Mouse (Mus musculus) neural tube, embryonic 11.5 days (tissue): ENCODE measurements around the gene Igdcc3. TPM values are rescaled to one million over a fixed set of nuclear protein-coding genes. Genes with fewer than 3 reads are reported as not detected.

ENCODE experiments used
- ATAC-seq: fragments of 200-750 bp; cut with Nextera tagmentation; 2 replicates; pipeline ENCODE4 v1.8.0; 2017; ENCODE audit warnings: moderate number of reproducible peaks, mild to moderate bottlenecking, moderate TSS enrichment, moderate library complexity; ENCODE audit not compliant: insufficient read depth, low FRiP score, low TSS enrichment
- DNase-seq: peaks from one replicate; pipeline ENCODE4 v3.0.0-alpha.2; 2015; ENCODE audit warnings: low spot score
- H3K27ac ChIP-seq: fragments of 300-500 bp; sonication (generic); 2 replicates; pipeline ENCODE4 v1.5.1; 2014; ENCODE audit warnings: low read depth, mild to moderate bottlenecking, low read length
- H3K27me3 ChIP-seq: fragments of 300-500 bp; sonication (generic); 2 replicates; pipeline ENCODE4 v1.6.1; 2014; ENCODE audit warnings: mild to moderate bottlenecking, low read length, mixed read lengths; ENCODE audit not compliant: control insufficient read depth, insufficient read depth
- H3K36me3 ChIP-seq: fragments of 300-500 bp; sonication (generic); 2 replicates; pipeline ENCODE4 v1.6.1; 2014; ENCODE audit warnings: mild to moderate bottlenecking, low read length, moderate library complexity, mixed read lengths; ENCODE audit not compliant: control insufficient read depth, insufficient read depth
- H3K4me1 ChIP-seq: fragments of 300-500 bp; sonication (generic); 2 replicates; pipeline ENCODE4 v1.6.1; 2014; ENCODE audit warnings: low read length, mixed read lengths; ENCODE audit not compliant: control insufficient read depth, insufficient read depth
- H3K4me2 ChIP-seq: fragments of 300-500 bp; sonication (generic); 2 replicates; pipeline ENCODE4 v1.6.1; 2014; ENCODE audit warnings: low read depth, mild to moderate bottlenecking, moderate library complexity
- H3K4me3 ChIP-seq: fragments of 300-500 bp; sonication (generic); 2 replicates; pipeline ENCODE4 v1.5.1; 2014; ENCODE audit warnings: low read depth, low read length
- H3K9ac ChIP-seq: fragments of 300-500 bp; sonication (generic); 2 replicates; pipeline ENCODE4 v1.6.1; 2014; ENCODE audit warnings: mild to moderate bottlenecking, low read length
- H3K9me3 ChIP-seq: fragments of 300-500 bp; sonication (generic); 2 replicates; pipeline ENCODE4 v1.6.1; 2016; ENCODE audit warnings: low read length; ENCODE audit not compliant: control insufficient read depth
- WGBS: fragments of 180-500 bp; shearing (Covaris S2); extraction: QIAGEN DNeasy Blood & Tissue Kit; methylation state at CpG from one replicate; pipeline ENCODE4 v1.1.7; 2014; 5-methylcytosine and 5-hydroxymethylcytosine counted together
- polyA plus RNA-seq: library from polyadenylated mRNA; unstranded; fragments of >200 nt; fragmentation: Nextera tagmentation; extraction: Ambion mirVana; gene quantifications from 2 replicates; pipeline ENCODE4 v1.2.1, GENCODE M21; 2014

Gene Igdcc3
- polyA plus RNA-seq, 1 experiment from 2014 or later = 71.9 TPM

GRCm38 (mm10) chr9:65175939-65176871 is 35.2 kb downstream of the Igdcc3 start:
- peaks cover 70% of the 10 kb centered on the region for H3K4me1 ChIP-seq
- DNase-seq = peak; percentile 79
- WGBS = 16% methylated on average over 9 of the region's 9 CpGs
- H3K4me3 ChIP-seq = 0 out of 2 replicates have a peak overlapping the region, but pooled peaks have one; percentile 1
- peak; percentile 65 for ATAC-seq
- H3K27me3 ChIP-seq = no peaks in the 10 kb centered on the region
- peak overlapping the region; percentile 7; the same call in 1 of the 2 replicates for H3K4me2 ChIP-seq
- peak overlapping the region; percentile 41 for H3K9ac ChIP-seq
- H3K36me3 ChIP-seq = peaks cover 3% of the 10 kb centered on the region
- peak overlapping the region; percentile 98 for H3K27ac ChIP-seq
- H3K9me3 ChIP-seq = no peaks in the 10 kb centered on the region

GRCm38 (mm10) chr9:65177497-65177896 is 36.5 kb downstream of the Igdcc3 start:
- no peak for ATAC-seq
- Histone ChIP-seq H3K27me3 (no peaks in the 10 kb centered on the region), H3K4me1 (peaks cover 76% of the 10 kb centered on the region), H3K27ac (peak overlapping the region; percentile 98), H3K4me2 (no peak overlapping the region), H3K4me3 (no peak overlapping the region), H3K9ac (peak overlapping the region; percentile 52; the same call in 1 of the 2 replicates), H3K9me3 (no peaks in the 10 kb centered on the region), H3K36me3 (peaks cover 9% of the 10 kb centered on the region)
- WGBS = 62% methylated on average over 3 of the region's 3 CpGs
- DNase-seq = no peak

DNA sequence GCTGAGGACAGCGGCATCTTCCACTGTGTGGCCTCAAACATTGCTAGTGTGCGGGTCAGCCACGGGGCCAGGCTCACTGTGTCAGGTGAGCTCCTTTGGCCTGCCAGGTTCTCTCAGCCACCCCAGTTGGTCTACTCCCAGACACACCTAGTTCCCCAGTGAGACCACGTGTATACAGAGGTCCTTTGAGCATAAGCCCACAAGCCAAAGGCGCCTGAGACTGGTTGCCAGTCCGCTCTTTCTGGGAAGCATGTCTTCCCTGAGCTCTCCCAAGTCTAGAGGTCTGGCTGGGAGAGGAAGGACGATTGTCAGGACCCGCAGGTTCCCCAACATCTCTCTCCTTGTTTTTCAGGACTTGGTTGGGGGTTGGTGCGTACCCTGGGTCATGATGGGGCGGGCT is 36.9 kb downstream of the Igdcc3 start:
- WGBS = 43% methylated on average over 10 of the region's 10 CpGs
- no peak for ATAC-seq
- Histone ChIP-seq H3K4me3 (no peak overlapping the region), H3K9me3 (no peaks in the 10 kb centered on the region), H3K9ac (peak overlapping the region; percentile 52), H3K27me3 (no peaks in the 10 kb centered on the region), H3K4me2 (peak overlapping the region; percentile 20; the same call in 1 of the 2 replicates), H3K4me1 (peaks cover 75% of the 10 kb centered on the region), H3K27ac (peak overlapping the region; percentile 98), H3K36me3 (peaks cover 9% of the 10 kb centered on the region)
- no peak for DNase-seq

DNA sequence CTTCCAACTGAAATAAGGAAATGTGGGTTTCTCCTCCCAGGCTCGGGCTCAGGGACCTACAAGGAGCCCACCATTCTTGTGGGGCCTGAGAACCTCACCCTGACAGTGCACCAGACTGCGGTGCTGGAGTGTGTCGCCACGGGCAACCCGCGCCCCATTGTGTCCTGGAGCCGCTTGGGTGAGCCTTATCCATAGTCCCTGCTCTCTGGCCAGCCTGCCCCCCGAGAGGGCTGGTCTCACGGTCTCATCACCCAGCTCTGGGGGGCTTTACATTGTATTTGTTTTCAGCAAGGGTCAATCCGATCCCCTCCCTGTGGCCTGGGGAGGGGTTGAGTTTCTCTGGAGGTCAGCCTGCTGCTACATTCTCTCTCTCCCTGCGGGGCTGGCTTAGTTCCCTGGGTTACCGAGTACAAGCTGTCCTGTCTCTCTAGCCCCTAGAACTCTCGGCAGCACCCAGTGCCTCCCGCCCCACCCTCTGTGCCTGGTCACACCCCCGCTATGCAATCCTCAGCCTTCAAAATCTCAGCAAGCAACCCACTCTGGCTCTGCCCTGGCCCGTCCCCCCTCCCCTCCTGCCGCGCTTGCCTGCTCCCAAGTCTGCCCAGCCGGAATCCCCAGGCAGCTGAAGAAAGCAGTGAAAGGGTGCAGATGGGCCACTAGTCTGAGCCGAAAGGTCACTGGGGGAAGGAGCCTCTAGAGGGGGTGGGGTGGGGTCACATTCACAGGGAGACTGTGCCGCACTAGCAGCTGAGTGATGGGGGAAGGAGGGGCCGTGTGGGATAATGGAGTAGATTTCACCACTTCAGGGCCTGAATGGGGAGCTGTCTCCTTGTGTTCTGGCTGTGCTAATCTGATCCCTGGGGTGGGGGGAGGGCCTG is 37.6 kb downstream of the Igdcc3 start:
- ATAC-seq (peak; percentile 64), DNase-seq (peak; percentile 84)
- peaks cover 9% of the 10 kb centered on the region for H3K36me3 ChIP-seq
- H3K9me3 ChIP-seq = no peaks in the 10 kb centered on the region
- H3K27me3 ChIP-seq = no peaks in the 10 kb centered on the region
- H3K27ac ChIP-seq = peak overlapping the region; percentile 98
- H3K4me1 ChIP-seq = peaks cover 74% of the 10 kb centered on the region
- under 1% methylated on average over 22 of the region's 22 CpGs for WGBS
- peak overlapping the region; percentile 6; the same call in 1 of the 2 replicates for H3K4me3 ChIP-seq
- H3K9ac ChIP-seq = peak overlapping the region; percentile 52
- H3K4me2 ChIP-seq = peak overlapping the region; percentile 20

- Histone ChIP-seq H3K4me3 (no peak overlapping the region), H3K4me2 (peak overlapping the region; percentile 9; the same call in 1 of the 2 replicates), H3K36me3 (peaks cover 17% of the 10 kb centered on the region), H3K9ac (peak overlapping the region; percentile 32), H3K4me1 (peaks cover 72% of the 10 kb centered on the region), H3K27me3 (no peaks in the 10 kb centered on the region), H3K27ac (peak overlapping the region; percentile 98), H3K9me3 (no peaks in the 10 kb centered on the region)
- DNase-seq = no peak
- 25% methylated on average over 17 of the region's 17 CpGs for WGBS
- ATAC-seq = no peak
Measured at GRCm38 (mm10) chr9:65179817-65180624, 39.0 kb downstream of the Igdcc3 start.

GRCm38 (mm10) chr9:65188599-65188998 is 47.6 kb downstream of the Igdcc3 start:
- no peak overlapping the region for H3K4me2 ChIP-seq
- H3K27me3 ChIP-seq = no peaks in the 10 kb centered on the region
- H3K9me3 ChIP-seq = no peaks in the 10 kb centered on the region
- 6% methylated on average over 3 of the region's 3 CpGs for WGBS
- no peak overlapping the region for H3K27ac ChIP-seq
- no peak overlapping the region for H3K9ac ChIP-seq
- no peak overlapping the region for H3K4me3 ChIP-seq
- peaks cover 9% of the 10 kb centered on the region for H3K36me3 ChIP-seq
- H3K4me1 ChIP-seq = peaks cover 25% of the 10 kb centered on the region
- DNase-seq = peak; percentile 90
- ATAC-seq = peak; percentile 29; the same call in 1 of the 2 replicates

DNA sequence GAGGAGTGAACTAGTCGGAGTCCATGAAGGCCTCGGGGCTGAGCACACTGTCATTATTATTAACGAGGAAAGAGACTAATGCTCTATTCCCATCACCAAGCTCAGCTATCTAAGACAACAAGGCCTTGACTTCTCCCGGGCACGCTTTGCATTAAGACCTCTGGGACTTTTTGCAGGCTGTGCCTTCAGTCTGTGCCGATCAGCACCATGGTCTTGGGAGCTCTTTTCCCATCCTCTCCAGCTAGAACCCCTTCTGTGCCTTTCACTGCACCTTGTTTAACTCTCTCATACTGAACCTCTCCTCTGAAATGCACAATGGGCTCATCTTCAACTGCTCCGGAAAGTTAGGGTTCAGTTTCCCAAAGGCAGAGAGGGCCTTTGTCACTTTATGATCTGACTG is 49.3 kb downstream of the Igdcc3 start:
- H3K4me3 ChIP-seq = no peak overlapping the region
- 0 out of 2 replicates have a peak, but pooled peaks cover 2% of the 10 kb centered on the region for H3K36me3 ChIP-seq
- H3K27ac ChIP-seq = 0 out of 2 replicates have a peak overlapping the region, but pooled peaks have one; percentile 63
- DNase-seq (peak; percentile 10), ATAC-seq (no peak)
- no peaks in the 10 kb centered on the region for H3K9me3 ChIP-seq
- no peak overlapping the region for H3K4me2 ChIP-seq
- H3K9ac ChIP-seq = no peak overlapping the region
- 54% methylated on average over 7 of the region's 7 CpGs for WGBS
- peaks cover 31% of the 10 kb centered on the region for H3K4me1 ChIP-seq
- H3K27me3 ChIP-seq = no peaks in the 10 kb centered on the region

GRCm38 (mm10) chr9:65191389-65191754 is 50.4 kb downstream of the Igdcc3 start:
- H3K4me3 ChIP-seq = no peak overlapping the region
- 0 out of 2 replicates have a peak overlapping the region, but pooled peaks have one; percentile 1 for H3K9ac ChIP-seq
- ATAC-seq (no peak), DNase-seq (peak; percentile 43)
- WGBS = 16% methylated on average over 2 of the region's 2 CpGs
- H3K4me1 ChIP-seq = peaks cover 36% of the 10 kb centered on the region
- no peaks in the 10 kb centered on the region for H3K9me3 ChIP-seq
- no peaks in the 10 kb centered on the region for H3K27me3 ChIP-seq
- peak overlapping the region; percentile 63 for H3K27ac ChIP-seq
- no peaks in the 10 kb centered on the region for H3K36me3 ChIP-seq
- H3K4me2 ChIP-seq = no peak overlapping the region
